Mouse (Mus musculus): ENCODE measurements around the gene Cox4i1.

GRCm38 (mm10) chr8:120633665-120634271, 34.3 kb upstream of the Cox4i1 start:
- TF ChIP-seq CTCF (IDR thresholded peaks at IDR 0.05; ENCODE audit: borderline replicate concordance, insufficient read depth, low read depth, low read length): no peak
- TF ChIP-seq POLR2A (IDR thresholded peaks at IDR 0.05; ENCODE audit: borderline replicate concordance, insufficient read depth, low read length): no peak
